Mouse (Mus musculus) kidney, adult 11 months (tissue): ENCODE measurements at regions not wholly inside any gene's neighbourhood (a gene's known extent, or its start where the extent isn't known, plus 50 kb on each side); places are given as distances from the start of the nearest gene placed in this dataset.

Experiments
- DNase-seq: peaks from one replicate; pipeline ENCODE4 v3.0.0; 2022

GRCm38 (mm10) chr1:151123964-151124363 is 58.4 kb upstream of the Gm47985 start:
- DNase-seq = peak; percentile 41

- DNase-seq = no peak
Measured at GRCm38 (mm10) chr1:151125028-151125659, 57.2 kb upstream of the Gm47985 start.

DNA sequence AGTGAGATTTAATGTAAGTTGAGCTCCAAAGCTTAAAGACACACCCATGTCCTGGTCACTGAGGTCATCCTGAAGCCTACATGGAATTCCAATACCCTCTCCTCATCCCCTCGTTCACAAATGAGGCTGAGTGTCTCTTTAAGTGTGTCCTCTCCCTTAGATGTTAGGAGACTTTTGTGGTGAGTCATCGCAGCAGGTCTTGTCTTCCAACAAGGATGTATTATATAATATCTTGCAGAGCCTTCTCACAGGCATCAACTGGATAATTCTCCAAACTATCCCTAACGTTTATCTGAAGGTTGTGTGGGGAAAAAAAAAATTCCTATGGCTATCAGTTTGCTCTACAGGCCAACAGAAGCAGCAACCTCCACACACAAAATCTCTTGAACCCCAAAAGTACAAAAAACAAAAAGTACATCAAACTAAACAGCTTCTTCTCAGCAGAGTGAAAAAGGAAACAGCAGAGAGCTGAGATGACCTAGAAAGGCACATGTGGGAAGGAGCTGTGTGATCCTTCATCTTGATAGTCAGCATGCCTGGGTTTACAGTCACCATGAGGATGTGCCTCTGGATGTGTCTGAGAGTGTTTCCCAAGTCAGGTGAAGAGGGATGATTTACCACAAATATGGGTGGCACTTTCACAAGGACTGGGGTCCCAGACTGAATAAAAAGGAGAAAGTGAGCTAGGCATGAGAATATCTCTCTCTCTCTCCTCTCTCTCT is 56.4 kb upstream of the Gm47985 start:
- DNase-seq = no peak

DNA sequence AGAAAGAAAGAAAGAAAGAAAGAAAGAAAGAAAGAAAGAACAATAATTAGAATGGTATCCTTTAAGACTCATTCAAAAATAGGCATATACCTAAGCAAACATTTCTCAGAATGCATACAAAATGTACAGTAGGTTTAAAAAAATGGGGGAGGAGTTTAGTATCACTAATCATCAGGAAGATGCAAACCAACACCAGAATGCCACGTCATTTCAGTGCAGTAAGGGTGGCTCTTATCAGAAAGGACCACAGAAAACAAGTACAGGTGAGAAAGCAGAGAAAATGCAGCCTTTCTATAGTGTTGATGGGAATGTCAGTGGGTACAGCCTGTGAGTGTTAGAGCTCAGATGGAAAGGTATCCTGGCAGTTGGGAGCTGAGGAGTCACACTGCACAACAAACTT is 55.6 kb upstream of the Gm47985 start:
- no peak for DNase-seq

GRCm38 (mm10) chr1:151128005-151128404 is 54.3 kb upstream of the Gm47985 start:
- DNase-seq = peak; percentile 29

DNA sequence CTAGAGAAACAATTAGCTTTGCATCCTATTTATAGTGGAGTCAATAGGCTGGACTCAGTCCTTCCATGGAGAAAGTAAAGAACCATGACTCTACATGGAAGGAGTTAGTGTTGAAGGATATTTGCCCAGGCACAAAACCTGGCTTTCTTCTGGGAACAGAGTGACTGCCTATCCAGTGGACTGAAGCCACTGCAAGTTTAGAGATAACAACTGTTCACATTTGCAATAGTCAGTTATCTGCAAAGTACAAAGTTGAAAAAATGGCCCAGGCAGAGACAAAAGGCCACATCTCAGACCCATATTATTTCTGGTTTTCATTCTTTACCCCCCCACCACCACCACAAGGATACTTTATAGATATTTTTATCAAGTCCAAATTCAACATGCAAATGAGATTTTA is 53.4 kb upstream of the Gm47985 start:
- DNase-seq = no peak

DNA sequence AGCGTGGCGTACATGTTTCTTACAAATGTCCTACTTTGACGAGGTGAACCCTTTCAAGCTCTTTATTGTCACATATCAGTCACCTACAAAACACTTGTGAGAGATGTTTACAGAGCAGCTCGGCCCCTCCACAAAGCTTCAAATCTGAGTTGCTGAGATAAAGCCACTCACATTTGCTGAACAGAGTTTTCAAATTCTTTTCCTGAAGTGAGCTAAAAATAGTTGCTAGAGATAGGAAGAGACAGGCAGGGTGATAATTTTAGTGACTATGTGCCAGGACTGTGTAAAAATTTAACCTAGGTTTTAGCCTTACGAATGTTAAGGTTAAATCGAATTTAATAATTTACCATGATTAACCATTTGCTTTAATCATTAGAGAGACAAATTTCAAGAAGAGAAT is 52.3 kb upstream of the Gm47985 start:
- peak; percentile 23 for DNase-seq

GRCm38 (mm10) chr1:151130845-151131626 is 51.3 kb upstream of the Gm47985 start:
- no peak for DNase-seq

DNA sequence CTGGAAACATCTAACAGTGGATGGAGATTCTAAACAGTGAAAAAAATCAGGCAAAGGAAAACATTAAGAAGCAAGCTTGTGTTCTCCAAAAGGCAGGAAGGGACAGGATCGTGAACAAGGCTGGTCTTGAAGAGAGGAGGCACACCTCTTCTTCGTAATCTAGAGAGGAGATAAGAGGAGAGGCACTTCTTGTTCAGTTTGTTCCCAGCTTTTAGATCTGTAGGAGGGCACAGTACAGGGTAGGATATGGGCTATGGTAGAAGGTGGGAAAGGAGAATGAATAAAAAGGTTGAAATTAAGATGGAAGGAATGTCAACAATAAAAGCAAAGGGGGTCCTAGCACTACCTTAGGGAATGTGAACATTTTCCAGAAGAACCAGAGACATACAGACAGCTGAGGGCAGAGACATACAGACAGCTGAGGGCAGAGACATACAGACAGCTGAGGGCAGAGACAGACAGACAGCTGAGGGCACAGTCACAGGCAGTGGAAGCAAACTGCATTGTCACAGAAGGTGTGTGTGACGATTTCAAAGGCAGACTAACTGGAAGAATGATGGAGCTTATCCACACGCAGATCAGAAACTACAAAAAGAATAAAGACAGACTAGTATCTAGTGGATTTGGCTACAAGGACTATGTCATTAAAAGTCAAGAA is 50.6 kb upstream of the Gm47985 start:
- no peak for DNase-seq
